Mouse (Mus musculus): ENCODE results near the gene Med29. TPM values are rescaled to one million over a fixed set of nuclear protein-coding genes. Genes with fewer than 3 reads are reported as not detected.

Gene Med29
- 53.3 and 60.2 TPM in 2 replicates for polyA plus RNA-seq (2014; fragmentation: Nextera tagmentation; extraction: Ambion mirVana)

GRCm38 (mm10) chr7:28392429-28393271 lies at the start of gene Med29, which contains the start of gene Paf1:
Gene Med29, minus strand, starts transcription at chr7:28392708.
Gene Paf1, plus strand, starts transcription at chr7:28392951.
- DNase-seq (ENCODE audit: low spot score), result peak; percentile 92
- Histone ChIP-seq H3K27ac (ENCODE audit: low read depth) (peak within 1 kb of the TSS; percentile 76), H3K9ac (ENCODE audit: low read length) (peak within 1 kb of the TSS; percentile 79), H3K9me3 (ENCODE audit: control insufficient read depth, low read length) (no peaks in the 10 kb centered on the region), H3K4me1 (replicated peaks; ENCODE audit: control insufficient read depth, insufficient read depth, low read length) (peaks cover 13% of the 10 kb centered on the region), H3K27me3 (replicated peaks; ENCODE audit: control insufficient read depth, insufficient read depth, low read length) (no peaks in the 10 kb centered on the region), H3K36me3 (ENCODE audit: control insufficient read depth, insufficient read depth, low read length) (peaks cover 60% of the 10 kb centered on the region), H3K4me2 (ENCODE audit: low read length) (peak within 1 kb of the TSS; percentile 89), H3K4me3 (ENCODE audit: low read depth, low read length) (peak within 1 kb of the TSS; percentile 98)
- under 1% methylated on average over 58 of the region's 58 CpGs for WGBS
- ATAC-seq (replicated peaks; ENCODE audit: low FRiP score, low TSS enrichment, low read depth), result peak; percentile 97

GRCm38 (mm10) chr7:28441776-28442485 lies 49.4 kb upstream of the Med29 start:
- H3K27me3 ChIP-seq (replicated peaks; ENCODE audit: control insufficient read depth, insufficient read depth, low read length), result no peaks in the 10 kb centered on the region
- H3K4me1 ChIP-seq (replicated peaks; ENCODE audit: control insufficient read depth, insufficient read depth, low read length), result no peaks in the 10 kb centered on the region
- no peak overlapping the region for H3K9ac ChIP-seq (ENCODE audit: low read length)
- 90% methylated on average over 14 of the region's 14 CpGs for WGBS
- no peaks in the 10 kb centered on the region for H3K9me3 ChIP-seq (ENCODE audit: control insufficient read depth, low read length)
- no peak overlapping the region for H3K27ac ChIP-seq (ENCODE audit: low read depth)
- ATAC-seq (replicated peaks; ENCODE audit: low FRiP score, low TSS enrichment, low read depth) (no peak), DNase-seq (ENCODE audit: low spot score) (no peak)
- H3K4me2 ChIP-seq (ENCODE audit: low read length), result no peak overlapping the region
- no peak overlapping the region for H3K4me3 ChIP-seq (ENCODE audit: low read depth, low read length)
- no peaks in the 10 kb centered on the region for H3K36me3 ChIP-seq (ENCODE audit: control insufficient read depth, insufficient read depth, low read length)

- H3K4me3 ChIP-seq (ENCODE audit: low read depth, low read length), result no peak overlapping the region
- no peak overlapping the region for H3K4me2 ChIP-seq (ENCODE audit: low read length)
- no peak overlapping the region for H3K27ac ChIP-seq (ENCODE audit: low read depth)
- no peaks in the 10 kb centered on the region for H3K4me1 ChIP-seq (replicated peaks; ENCODE audit: control insufficient read depth, insufficient read depth, low read length)
- H3K9ac ChIP-seq (ENCODE audit: low read length), result no peak overlapping the region
- ATAC-seq (replicated peaks; ENCODE audit: low FRiP score, low TSS enrichment, low read depth) (no peak), DNase-seq (ENCODE audit: low spot score) (no peak)
- H3K27me3 ChIP-seq (replicated peaks; ENCODE audit: control insufficient read depth, insufficient read depth, low read length), result no peaks in the 10 kb centered on the region
- WGBS, result 55% methylated on average over 2 of the region's 2 CpGs
- no peaks in the 10 kb centered on the region for H3K9me3 ChIP-seq (ENCODE audit: control insufficient read depth, low read length)
- H3K36me3 ChIP-seq (ENCODE audit: control insufficient read depth, insufficient read depth, low read length), result no peaks in the 10 kb centered on the region
These were observed 48.2 kb upstream of the Med29 start for GRCm38 (mm10) chr7:28440739-28441138.

GRCm38 (mm10) chr7:28438771-28439170 lies 46.3 kb upstream of the Med29 start:
- no peak overlapping the region for H3K9ac ChIP-seq (ENCODE audit: low read length)
- H3K9me3 ChIP-seq (ENCODE audit: control insufficient read depth, low read length), result no peaks in the 10 kb centered on the region
- H3K36me3 ChIP-seq (ENCODE audit: control insufficient read depth, insufficient read depth, low read length), result no peaks in the 10 kb centered on the region
- H3K27me3 ChIP-seq (replicated peaks; ENCODE audit: control insufficient read depth, insufficient read depth, low read length), result no peaks in the 10 kb centered on the region
- no peak for DNase-seq (ENCODE audit: low spot score)
- WGBS, result 88% methylated on average over 2 of the region's 2 CpGs
- H3K27ac ChIP-seq (ENCODE audit: low read depth), result no peak overlapping the region
- peaks cover 16% of the 10 kb centered on the region for H3K4me1 ChIP-seq (replicated peaks; ENCODE audit: control insufficient read depth, insufficient read depth, low read length)
- H3K4me3 ChIP-seq (ENCODE audit: low read depth, low read length), result no peak overlapping the region
- H3K4me2 ChIP-seq (ENCODE audit: low read length), result no peak overlapping the region
- ATAC-seq (replicated peaks; ENCODE audit: low FRiP score, low TSS enrichment, low read depth), result no peak

DNA sequence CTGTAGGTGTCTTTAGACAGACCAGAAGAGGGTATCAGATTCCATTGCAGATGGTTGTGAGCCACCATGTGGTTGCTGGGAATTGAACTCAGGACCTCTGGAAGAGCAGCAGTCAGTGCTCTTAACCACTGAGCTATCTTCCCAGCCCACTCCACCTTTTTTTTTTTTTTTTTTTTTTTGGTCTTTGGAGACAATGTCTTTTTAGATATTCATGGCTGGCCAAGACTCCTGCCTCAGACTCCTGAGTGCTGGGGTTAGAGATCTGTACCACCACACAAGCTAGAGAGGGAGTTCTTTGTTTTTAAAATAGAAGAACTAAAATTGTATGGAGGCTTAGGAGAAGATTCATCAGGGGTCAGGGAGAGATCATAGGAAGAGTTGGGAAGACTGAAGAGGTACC lies 45.5 kb upstream of the Med29 start:
- ATAC-seq (replicated peaks; ENCODE audit: low FRiP score, low TSS enrichment, low read depth) (no peak), DNase-seq (ENCODE audit: low spot score) (no peak)
- no peak overlapping the region for H3K27ac ChIP-seq (ENCODE audit: low read depth)

DNA sequence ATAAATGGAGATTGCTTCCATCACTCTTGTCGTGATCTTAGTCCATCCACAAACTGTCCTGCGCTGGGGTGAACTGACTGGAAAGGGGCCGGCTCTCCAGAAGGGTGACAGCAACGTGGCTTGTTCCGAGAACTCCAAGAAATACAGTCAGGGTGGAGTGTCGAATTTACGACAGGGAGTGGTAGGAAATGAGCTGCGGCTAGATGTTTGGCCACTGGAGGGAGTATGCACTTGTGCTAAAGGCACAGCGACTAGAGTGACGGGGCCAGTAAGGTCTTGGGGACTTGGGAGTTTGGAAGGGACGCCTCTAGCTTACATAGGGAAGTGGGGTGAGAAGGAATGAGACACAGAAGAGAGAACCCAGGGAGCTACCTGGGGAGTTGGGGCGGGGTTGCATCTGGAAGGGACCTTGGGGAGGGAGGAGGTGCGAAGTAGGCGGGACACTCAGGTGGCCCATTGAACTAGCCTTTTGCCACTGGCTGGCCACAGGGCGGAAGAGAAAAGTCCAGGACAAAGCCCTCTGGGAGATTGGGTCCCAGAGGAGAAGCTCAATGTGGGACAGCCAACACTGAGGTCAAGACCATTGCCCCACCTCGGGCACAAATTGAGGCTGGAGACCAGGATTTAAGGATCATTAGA lies 44.5 kb upstream of the Med29 start, which contains the start of gene Gmfg:
Gene Gmfg, plus strand, starts transcription at position 516 of the 639 bp plus-strand sequence.
- H3K4me3 ChIP-seq (ENCODE audit: low read depth, low read length), result peak within 1 kb of the TSS; percentile 85
- peak within 1 kb of the TSS; percentile 75 for H3K4me2 ChIP-seq (ENCODE audit: low read length)
- H3K9ac ChIP-seq (ENCODE audit: low read length), result peak within 1 kb of the TSS; percentile 56
- H3K36me3 ChIP-seq (ENCODE audit: control insufficient read depth, insufficient read depth, low read length), result peaks cover 12% of the 10 kb centered on the region; the same call in 1 of the 2 replicates
- DNase-seq (ENCODE audit: low spot score) (no peak), ATAC-seq (replicated peaks; ENCODE audit: low FRiP score, low TSS enrichment, low read depth) (peak; percentile 64)
- WGBS, result 2% methylated on average over 16 of the region's 16 CpGs
- H3K27ac ChIP-seq (ENCODE audit: low read depth), result peak within 1 kb of the TSS; percentile 73
- H3K9me3 ChIP-seq (ENCODE audit: control insufficient read depth, low read length), result no peaks in the 10 kb centered on the region
- H3K4me1 ChIP-seq (replicated peaks; ENCODE audit: control insufficient read depth, insufficient read depth, low read length), result peaks cover 16% of the 10 kb centered on the region
- no peaks in the 10 kb centered on the region for H3K27me3 ChIP-seq (replicated peaks; ENCODE audit: control insufficient read depth, insufficient read depth, low read length)

More for the DNA sequence above, 45.5 kb upstream of the Med29 start:
- Histone ChIP-seq H3K4me3 (ENCODE audit: low read depth, low read length) (no peak overlapping the region), H3K4me2 (ENCODE audit: low read length) (no peak overlapping the region), H3K36me3 (ENCODE audit: control insufficient read depth, insufficient read depth, low read length) (0 out of 2 replicates have a peak, but pooled peaks cover 5% of the 10 kb centered on the region), H3K9ac (ENCODE audit: low read length) (no peak overlapping the region), H3K27me3 (replicated peaks; ENCODE audit: control insufficient read depth, insufficient read depth, low read length) (no peaks in the 10 kb centered on the region), H3K4me1 (replicated peaks; ENCODE audit: control insufficient read depth, insufficient read depth, low read length) (peaks cover 16% of the 10 kb centered on the region), H3K9me3 (ENCODE audit: control insufficient read depth, low read length) (no peaks in the 10 kb centered on the region)

GRCm38 (mm10) chr7:28436271-28436904 lies 43.9 kb upstream of the Med29 start:
- ATAC-seq (replicated peaks; ENCODE audit: low FRiP score, low TSS enrichment, low read depth), result peak; percentile 99
- Histone ChIP-seq H3K4me2 (ENCODE audit: low read length) (peak overlapping the region; percentile 75), H3K27ac (ENCODE audit: low read depth) (peak overlapping the region; percentile 73), H3K27me3 (replicated peaks; ENCODE audit: control insufficient read depth, insufficient read depth, low read length) (no peaks in the 10 kb centered on the region), H3K9me3 (ENCODE audit: control insufficient read depth, low read length) (no peaks in the 10 kb centered on the region), H3K9ac (ENCODE audit: low read length) (peak overlapping the region; percentile 91), H3K4me3 (ENCODE audit: low read depth, low read length) (peak overlapping the region; percentile 85), H3K36me3 (ENCODE audit: control insufficient read depth, insufficient read depth, low read length) (peaks cover 16% of the 10 kb centered on the region; the same call in 1 of the 2 replicates), H3K4me1 (replicated peaks; ENCODE audit: control insufficient read depth, insufficient read depth, low read length) (peaks cover 16% of the 10 kb centered on the region)
- peak; percentile 99 for DNase-seq (ENCODE audit: low spot score)
- under 1% methylated on average over 62 of the region's 64 CpGs for WGBS
